Mouse (Mus musculus) brain, adult 2 months (tissue): ENCODE data around the gene Stxbp4.

Experiments used
- DNase-seq: peaks from one replicate; pipeline ENCODE4 v3.0.0; 2011; ENCODE audit warnings: low read depth, low spot score

Stxbp4 gene

DNA sequence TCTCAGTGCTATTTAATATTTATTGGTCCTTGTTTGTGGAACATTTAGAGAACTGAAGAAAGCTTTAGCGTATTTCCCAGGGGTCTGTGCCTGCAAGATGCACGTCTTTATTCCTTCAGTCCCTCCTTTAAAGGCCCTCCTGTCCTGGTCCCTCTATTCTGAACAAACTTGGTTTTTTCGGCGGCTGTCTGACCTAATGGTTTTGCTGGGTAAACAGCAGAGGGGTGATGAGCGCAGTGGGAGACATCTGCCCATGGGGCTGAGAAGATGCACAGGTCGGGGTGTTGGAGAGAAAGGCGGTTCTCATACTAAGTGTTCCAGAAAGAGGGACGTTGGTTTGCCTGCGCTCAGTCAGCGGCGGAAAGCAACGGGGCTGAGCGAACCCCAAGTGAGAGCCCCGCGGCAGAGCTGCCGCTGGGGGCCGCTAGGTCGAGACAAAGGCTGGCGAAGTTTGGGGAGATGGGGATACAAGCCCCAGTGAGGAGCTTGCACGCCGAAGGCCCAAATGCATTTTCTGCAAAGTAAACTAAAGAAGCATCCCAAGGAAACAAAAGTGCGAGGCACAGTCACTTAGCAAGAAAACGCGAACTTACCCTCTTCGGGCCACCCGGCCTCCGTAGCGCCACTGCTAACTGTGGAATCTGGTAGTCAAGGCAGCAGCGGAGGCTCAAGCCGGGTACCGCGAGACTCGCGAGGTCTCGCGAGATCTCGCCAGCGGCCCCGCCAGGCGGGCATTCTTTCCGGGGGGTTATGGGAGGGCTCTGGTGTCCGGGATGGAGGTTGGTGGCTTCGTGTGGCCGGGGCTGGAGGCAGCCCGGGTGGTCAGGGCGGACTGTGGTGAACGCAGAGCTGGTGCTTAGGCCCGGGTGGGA, at the start of gene Stxbp4, which contains the start of gene Cox11:
Gene Stxbp4, minus strand, starts transcription at position 645 of the 872 bp plus-strand sequence.
Gene Cox11, plus strand, starts transcription at position 734 of the 872 bp plus-strand sequence.
- peak; percentile 98 for DNase-seq

DNA sequence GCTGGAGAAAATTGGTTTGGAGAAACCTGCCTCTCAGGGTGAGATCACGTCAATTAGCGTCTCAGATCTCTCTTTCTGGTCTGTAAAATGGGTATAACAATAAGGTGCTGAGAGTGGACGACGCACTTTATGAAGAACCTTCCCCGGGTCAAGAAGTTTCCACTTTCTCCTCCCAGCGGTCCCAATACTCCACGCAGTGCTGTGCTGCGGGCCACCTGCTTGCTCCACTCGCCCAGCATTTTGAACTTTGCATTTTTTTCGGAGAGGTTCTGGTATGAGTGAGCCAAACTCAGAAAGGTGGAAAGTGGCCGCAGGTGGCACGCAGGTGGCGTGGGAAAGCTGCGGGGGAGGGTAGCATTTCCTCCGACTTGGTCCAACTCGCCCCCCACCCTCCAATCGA, 49.2 kb upstream of the Stxbp4 start:
- no peak for DNase-seq

DNA sequence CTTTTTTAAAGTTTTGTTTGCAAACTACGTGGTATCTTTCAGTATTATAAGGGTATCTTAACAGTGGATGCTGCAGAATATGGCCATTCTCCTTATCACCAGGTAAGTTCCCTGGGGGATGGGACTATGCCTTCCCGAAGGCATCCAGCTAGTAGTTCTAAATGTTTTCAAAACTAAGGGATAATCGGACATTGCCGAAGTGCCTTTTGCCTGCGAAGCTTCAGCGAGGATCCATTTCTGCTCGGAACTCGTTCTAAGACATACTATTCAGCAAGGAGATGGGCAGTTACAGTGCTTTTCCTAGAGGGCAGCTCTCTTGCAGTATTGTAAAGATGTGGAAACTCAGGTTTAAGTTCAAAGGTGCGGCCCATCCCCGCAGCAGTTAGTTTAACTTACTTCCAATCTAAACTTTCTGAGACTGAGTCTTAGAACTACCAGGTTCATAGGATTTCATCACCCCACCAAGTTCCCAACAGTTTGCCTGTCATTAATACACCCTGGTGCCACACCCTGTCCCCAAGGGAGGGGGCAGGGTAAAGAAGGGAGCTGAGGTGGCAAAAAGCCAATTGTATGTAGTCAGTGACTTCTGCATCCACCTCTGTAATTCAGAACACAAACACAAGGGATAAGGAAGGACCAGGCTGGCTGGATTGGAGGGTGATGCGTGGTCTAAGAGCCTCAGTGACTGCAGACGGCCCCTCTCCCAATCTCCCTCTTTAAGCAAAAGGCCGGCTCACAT, 48.6 kb upstream of the Stxbp4 start:
- DNase-seq = no peak

DNA sequence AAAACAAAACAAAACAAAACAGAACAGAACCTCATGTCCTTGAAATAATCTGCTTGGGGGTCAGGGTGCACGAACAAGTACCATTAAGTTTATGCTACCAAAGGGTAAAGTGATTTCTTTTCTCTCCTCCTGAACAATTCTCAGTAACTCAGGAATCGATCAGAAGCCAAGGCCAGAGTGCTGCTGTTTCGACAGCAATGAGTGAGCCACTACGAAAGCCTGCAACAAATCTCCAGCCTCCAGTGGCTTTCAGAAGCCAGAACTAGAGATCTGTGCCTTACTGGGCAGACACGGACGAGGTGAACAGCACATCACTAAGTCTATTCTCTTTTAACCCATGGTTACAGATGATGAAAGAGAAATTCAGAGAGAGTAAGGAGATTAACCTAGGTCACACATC, 47.3 kb upstream of the Stxbp4 start:
- DNase-seq = no peak

DNA sequence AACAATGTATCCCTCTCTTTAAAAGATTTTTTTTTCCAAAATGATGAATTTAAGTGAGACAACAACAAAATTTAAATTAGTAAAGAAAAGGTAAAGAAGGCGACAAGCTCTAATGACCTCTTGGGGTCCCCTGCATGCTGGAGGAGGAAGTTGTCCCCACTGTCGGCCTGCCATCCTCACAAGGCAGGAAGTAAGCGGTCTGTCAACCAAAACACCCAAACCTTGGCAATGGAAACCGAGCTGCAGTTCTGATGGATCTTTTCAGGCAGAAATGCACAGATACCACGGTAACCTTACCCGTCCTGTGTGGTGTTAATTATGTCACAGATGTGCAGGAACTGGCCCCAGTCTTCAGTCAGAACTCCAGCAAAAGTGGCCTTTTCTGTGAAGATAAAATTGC, 46.9 kb upstream of the Stxbp4 start:
- DNase-seq = no peak

DNA sequence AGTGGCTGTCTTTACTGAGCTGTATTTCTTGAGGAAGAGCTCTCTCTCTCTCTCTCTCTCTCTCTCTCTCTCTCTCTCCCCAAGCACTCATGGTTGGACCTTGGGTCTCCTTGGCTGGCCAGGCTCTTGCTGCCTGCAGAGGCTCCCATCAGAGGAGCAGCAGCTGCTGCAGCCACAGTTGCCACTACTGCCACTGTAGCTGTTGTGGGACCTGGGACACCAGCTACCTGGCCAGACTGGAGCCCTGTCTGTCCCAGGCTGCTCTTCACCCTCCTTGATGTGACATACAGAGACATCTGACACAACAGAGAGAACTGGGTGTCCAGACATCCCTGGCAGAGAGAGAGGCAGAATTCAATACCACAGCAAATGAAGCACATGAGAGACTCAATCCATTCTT, 43.3 kb upstream of the Stxbp4 start:
- DNase-seq = no peak

DNA sequence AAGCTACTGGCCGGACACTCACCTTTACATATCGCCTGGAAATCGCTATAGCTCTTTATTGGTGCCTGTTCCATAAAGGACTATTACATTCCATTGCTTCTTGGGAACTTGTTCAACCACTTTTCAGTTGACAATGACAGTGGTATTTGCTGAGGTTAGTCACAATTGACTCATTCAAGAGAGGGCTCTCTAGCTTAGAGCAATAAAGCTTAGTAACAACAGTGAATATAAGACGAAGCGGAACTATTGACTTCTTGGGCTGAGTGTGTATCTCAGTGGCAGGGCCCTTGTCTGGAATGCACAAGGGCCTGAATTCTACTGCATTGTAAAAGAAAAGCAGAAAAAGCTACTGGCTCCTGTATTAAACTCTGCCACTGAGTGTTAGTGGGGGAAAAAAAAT, 40.7 kb upstream of the Stxbp4 start:
- DNase-seq = no peak

DNA sequence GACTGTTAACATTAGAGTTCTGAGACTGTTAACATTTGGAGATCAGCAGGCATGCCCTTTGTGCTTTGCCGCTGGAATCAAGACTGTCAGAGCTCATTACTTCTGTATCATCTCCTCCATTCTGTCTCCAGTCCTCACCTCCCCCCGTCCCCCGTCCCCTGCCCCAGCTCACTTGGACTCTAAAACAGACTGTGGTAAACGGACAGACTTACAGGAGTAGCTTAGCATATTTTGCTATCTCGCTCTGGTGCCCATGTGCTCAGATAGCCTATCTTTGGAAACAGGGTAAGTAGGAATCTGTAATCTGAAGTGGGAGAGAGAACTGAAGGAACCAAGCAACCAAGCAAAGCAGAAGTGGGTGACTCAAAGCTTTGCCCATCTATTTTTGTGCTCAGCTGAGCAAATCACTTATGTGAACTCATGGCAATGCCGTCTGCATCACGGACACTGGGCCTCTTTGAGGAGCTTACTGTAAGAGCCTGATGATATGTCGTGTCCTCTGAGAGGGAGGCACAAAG, 39.9 kb upstream of the Stxbp4 start:
- DNase-seq = peak; percentile 87

DNA sequence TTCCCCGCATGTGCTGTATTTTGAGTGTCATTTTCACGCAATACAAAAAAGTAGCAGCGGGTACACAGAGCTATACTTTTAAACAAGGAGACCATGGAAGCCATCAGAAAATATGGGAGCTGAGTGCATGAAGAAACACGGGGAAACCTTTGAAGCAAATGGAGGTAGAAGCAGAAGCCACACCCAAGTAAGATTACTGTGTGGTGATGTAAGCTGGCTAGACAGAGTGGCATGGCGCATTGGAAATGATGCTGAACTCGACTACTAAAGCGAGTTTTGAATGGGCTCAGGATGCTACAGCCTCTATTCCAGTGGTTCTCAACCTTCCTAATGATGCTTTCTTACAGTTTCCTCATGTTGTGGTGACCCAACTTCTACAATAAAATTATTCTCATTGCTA, 39.1 kb upstream of the Stxbp4 start:
- no peak for DNase-seq

DNA sequence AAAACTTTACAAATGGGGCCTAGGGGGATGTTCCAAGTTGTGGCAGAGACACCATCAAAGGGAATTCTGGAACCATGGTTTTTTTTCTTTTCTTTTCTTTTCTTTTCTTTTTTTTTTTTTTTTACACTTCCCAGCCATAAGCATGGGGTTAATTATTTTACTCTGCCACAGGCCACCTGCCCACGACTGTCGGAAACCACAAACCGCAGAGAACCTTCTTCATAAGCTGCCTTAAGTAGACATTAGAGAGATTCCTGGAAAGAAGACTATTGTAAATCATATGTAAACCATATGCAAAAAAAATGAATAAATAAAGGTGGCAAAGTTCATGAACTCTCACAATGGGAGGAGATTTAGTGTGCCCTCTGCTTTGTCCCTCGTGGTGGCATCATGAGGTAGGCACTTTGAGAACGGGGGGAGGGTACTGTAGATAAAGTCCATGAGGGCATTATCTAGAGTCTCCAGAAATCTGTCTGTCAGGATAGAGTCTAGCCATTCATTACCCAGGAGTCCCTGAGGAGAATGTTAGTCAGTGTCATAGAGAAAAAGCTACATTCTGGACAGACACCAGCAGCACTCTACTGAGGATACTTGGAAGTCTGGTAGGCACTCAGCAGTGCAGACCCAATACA, 37.7 kb upstream of the Stxbp4 start:
- no peak for DNase-seq

DNA sequence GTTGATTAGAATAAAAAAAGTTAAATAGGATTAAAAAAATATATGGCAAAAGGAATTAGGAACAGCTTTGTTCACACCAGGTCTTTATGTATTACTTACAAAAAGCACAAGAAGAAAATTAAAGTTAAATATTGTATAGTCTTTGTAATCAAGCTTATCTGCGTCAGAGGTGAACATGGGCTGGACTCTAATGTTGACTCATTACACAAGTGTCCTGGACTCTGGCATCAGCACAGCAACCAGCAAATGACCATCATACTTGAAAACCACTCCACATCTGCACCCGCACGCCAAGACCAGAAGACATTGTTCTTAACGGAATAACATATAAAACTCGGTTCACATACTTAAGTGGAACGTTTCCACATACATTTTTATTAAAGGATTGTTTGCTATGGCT, 29.4 kb upstream of the Stxbp4 start:
- no peak for DNase-seq

DNA sequence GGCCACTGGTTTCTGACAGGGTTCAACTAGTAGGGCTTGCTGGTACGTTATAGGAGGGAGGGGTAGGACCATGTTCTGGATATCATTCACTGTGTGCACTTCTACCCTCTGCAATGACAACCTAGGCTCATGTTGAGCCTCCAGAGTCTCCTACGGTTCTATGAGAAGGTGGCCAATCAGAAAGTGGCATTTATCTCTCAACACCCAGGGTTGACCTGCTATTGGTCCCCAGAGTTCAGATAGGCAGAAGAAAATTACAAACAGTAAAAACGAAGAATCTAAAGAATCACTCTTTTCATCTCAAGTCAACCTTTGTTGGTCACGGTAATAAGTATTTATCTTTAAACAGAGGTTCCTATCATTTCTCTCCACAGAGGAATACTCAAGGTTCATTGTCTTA, 29.0 kb upstream of the Stxbp4 start:
- no peak for DNase-seq

DNA sequence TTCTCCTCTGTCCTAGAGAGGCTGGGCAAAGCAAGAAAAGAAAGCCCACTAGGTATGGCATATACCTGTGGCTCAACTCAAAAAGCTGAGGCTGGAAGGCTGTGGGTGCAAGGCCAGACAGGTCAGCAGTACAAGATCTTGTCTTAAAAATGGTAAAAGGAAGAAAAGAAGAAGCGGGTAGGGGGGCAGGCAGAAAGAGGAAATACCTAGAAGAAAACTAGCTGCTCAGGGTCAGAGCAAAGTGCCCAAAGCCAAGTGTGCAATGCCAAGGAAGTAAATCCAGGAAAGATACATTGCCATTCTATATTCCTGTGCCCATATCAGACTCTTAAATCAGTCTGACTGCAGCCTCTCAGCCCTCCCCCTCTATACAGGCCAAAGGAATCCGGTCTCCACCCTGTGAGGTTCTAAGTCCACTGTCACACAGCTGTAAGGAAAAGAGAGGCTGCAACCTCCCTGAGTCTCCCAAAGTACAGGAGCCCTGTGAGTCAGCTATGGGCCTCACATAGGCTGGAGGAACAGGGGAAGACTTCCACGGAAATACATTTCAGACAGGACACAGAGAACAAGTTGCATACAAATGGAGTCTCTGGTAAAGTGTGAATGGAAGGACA, 28.4 kb upstream of the Stxbp4 start:
- DNase-seq = no peak

DNA sequence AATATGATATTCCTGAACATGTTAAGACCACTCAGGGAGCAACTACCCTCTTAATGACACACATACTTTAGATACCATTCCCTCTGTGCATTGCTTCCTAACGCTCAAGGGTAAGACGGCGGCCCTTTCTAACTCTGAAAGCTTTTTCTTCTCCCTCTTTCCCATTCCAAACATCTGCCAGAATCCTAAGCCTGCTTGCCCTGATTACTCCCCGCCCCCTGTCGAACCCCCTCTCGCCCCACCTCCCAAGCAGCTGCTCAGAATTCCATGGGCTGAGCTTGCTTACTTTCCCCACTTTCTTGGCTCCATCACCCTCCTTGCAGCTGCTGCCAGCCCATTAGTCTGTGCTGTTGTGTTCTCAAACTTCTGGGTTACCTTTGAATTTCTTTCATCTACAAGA, 27.3 kb upstream of the Stxbp4 start:
- peak; percentile 26 for DNase-seq

DNA sequence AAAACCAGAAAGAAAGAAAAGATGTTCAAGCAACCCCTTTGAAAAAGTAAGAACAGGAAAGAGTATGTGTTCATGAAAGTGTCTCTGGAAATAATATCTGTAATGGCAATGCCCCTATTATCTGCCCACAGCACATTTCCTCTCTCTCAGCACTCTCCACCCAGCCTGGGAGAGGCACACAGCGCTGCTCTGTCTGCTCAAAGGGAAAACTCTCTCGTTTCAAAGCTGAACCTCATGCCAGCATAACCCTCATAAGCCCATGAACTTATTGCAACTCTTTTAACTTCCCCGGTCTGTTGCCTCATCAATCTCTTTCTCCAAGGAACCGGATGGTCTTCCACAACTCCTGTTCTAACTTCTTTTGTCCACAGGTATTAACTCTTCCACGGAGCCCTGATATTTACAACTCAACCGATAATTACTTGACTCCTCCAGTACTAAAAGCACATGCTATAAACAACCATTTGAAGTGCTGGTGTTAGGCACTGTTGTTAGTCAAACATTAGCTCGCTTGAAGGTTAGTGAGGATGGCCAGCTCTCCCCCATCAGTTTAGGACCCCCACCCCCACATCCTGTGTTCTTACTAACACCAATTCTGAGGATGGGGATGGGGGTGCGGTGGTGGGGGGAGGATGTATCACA, 26.6 kb upstream of the Stxbp4 start:
- no peak for DNase-seq

DNA sequence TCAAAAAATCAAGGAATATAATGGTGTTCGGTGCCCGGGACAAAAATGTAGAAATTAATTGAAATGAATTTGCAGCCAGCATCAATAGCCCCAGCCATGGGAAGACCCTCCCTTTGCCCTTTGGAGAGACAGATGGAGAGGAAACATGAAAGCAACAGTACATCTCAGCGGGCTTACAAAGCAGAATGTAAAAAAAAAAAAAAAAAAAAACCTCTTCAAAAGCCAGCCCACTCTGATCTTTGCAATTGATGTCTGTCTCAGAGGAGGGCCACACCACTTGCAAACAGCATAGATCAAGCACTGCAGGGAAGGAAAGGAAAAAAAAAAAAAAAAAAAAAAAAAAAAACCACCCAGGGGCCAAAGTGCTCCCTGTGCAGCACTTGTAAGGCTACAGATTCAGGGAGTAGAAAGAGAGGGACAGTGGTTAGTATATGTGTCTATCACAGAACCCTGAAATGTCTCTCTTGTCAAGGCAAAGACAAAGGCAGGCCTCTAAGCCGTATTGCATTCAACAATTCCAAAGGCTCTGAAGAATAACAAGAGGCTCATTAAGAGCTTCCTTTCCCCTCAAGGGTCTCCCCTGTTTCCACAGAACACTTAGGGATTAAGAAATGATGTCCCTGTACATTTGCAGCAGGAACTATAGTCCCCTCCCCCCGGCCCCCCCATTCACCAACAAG, 25.9 kb upstream of the Stxbp4 start:
- DNase-seq = no peak

DNA sequence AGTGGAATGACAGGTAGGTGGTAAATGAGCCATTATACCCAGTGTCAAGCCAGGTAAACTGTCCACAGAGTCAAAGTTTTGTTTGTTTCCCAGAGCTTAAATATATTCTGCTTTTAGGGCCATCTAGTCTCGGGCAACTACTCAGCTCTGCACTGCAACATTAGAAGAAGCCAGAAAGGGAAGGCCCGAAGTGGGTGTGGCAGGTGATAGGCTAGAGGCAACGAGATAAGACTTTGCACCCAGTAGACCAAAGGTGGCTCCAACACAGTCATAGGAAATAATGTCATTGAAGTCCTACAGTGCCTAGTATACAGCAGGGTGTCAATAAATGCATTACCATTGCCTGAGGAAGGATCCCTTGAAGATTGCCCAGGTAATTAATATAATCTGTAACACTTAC, 25.2 kb upstream of the Stxbp4 start:
- DNase-seq = no peak

DNA sequence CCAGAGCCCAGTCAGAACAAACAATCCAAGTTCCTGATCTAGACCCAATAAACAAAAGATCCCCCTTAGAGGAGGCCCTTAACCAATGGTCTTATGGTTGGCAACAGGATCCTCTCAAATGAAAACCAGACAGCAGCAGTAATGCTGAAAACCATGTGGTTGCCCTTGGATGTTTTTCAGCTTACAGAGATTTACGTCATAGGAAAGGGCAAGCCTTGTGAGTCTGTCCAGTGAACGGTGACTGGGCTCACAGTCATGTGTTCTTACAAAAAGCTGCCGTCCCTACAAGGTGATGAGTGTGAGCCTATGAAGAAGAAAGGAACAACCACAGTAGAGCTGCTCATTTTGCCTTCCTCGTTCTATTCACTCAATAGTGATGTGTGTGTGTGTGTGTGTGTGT, 22.8 kb upstream of the Stxbp4 start:
- no peak for DNase-seq

DNA sequence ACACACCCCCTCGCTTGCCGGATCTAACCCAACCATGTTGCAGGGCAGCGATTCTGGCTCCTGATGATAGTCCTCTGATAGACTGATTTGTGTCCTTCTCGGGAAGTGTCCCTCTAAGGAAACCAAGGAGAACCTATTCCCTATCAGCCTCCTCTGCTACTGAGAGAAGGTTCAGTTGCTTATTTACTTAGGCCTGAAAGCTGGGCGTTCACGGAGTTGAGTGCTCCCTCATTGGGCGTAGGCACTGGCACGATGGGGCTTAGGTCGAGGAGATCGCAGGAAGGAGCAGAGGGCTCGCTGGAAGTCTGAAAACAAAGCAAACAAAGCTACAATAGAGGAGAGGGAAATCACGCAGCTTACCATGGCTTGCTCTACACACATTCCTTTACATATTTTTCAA, 19.6 kb upstream of the Stxbp4 start:
- no peak for DNase-seq

DNA sequence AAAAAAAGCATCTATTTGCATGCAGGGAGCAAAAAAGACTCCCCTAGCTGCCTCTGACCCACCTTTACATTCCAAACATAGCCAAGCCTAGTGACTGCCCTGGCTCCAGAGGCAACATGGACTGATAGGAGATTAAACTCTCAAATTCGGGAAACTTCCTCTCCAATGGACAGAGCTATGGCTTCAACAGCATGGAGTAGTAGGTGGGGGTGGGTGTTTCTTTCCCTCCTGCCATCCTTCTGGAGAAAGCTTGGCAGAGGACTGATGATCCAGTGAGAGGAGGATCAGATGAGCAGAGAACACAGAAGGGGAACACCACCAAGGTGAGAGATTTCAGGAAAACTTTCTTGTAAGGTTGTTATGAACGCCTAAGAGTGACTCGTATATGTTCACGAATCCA, 14.7 kb upstream of the Stxbp4 start:
- peak; percentile 28 for DNase-seq
